Mouse (Mus musculus) MEL (cell line): ENCODE results near the gene Med13l. TPM values are rescaled to one million over a fixed set of nuclear protein-coding genes. Genes with fewer than 3 reads are reported as not detected.

Experiments
- DNase-seq: peaks from one replicate; pipeline ENCODE4 v3.0.0; 2011; ENCODE audit warnings: low read depth, low spot score
- H3K27ac ChIP-seq: 2 replicates; pipeline ENCODE4 v1.5.1; 2012; ENCODE audit warnings: low read depth, mild to moderate bottlenecking, control low read depth, low read length, moderate library complexity; ENCODE audit not compliant: control insufficient read depth
- H3K27me3 ChIP-seq, 2 experiments: fragments of 150-350 bp in 1 of 2; sonication (generic) in 1 of 2; 2 replicates each; pipeline ENCODE4 v1.6.1; 2012; ENCODE audit warnings: low read length in 2 of 2, mild to moderate bottlenecking in 2 of 2, improper control_type of control experiment in 1 of 2, moderate library complexity in 1 of 2; ENCODE audit not compliant: insufficient read depth in 2 of 2, control insufficient read depth in 1 of 2
- H3K36me3 ChIP-seq, 2 experiments: 2 replicates each; pipeline ENCODE4 v1.6.1; 2012 to 2014; ENCODE audit warnings: low read length in 2 of 2, improper control_type of control experiment in 1 of 2, inconsistent platforms in 1 of 2, mild to moderate bottlenecking in 1 of 2; ENCODE audit not compliant: insufficient read depth in 2 of 2, control insufficient read depth in 1 of 2
- H3K4me1 ChIP-seq, 2 experiments: fragments of 150-350 bp in 1 of 2; sonication (generic) in 1 of 2; 2 replicates each; pipeline ENCODE4 v1.6.1; 2012; ENCODE audit warnings: low read length in 2 of 2, improper control_type of control experiment in 1 of 2, mild to moderate bottlenecking in 1 of 2; ENCODE audit not compliant: insufficient read depth in 2 of 2, control insufficient read depth in 1 of 2
- H3K4me3 ChIP-seq, 2 experiments: fragments of 150-350 bp in 1 of 2; sonication (generic) in 1 of 2; 2 replicates each; pipeline ENCODE4 v1.5.1; 2012; ENCODE audit warnings: low read depth in 2 of 2, low read length in 2 of 2, mild to moderate bottlenecking in 2 of 2, moderate library complexity in 2 of 2, control low read depth in 1 of 2, improper control_type of control experiment in 1 of 2; ENCODE audit not compliant: control insufficient read depth in 1 of 2, insufficient read depth in 1 of 2
- H3K79me2 ChIP-seq: 2 replicates; pipeline ENCODE4 v1.6.1; 2012; ENCODE audit warnings: mild to moderate bottlenecking, low read length, moderate library complexity; ENCODE audit not compliant: control insufficient read depth, poor library complexity, insufficient read depth
- H3K9ac ChIP-seq: 2 replicates; pipeline ENCODE4 v1.6.1; 2012; ENCODE audit warnings: low read depth, mild to moderate bottlenecking, control low read depth, low read length, moderate library complexity; ENCODE audit not compliant: control insufficient read depth, poor library complexity, severe bottlenecking
- H3K9me3 ChIP-seq: fragments of 150-350 bp; sonication (generic); replicated peaks from 2 replicates; pipeline ENCODE4 v1.6.1; 2012; ENCODE audit warnings: mild to moderate bottlenecking, low read length, improper control_type of control experiment, moderate library complexity; ENCODE audit not compliant: insufficient read depth
- BHLHE40 ChIP-seq: IDR thresholded peaks from 2 replicates; pipeline ENCODE4 v1.6.1; 2012; ENCODE audit warnings: low read depth, mild to moderate bottlenecking, inconsistent platforms, low read length, improper control_type of control experiment, borderline replicate concordance
- CTCF ChIP-seq, 3 experiments: IDR thresholded peaks in 2 of 3; conservative IDR thresholded peaks in 1 of 3; 2 replicates each; pipeline ENCODE4 v1.5.1; 2011 to 2012; ENCODE audit warnings: low read length in 3 of 3, low read depth in 2 of 3, mild to moderate bottlenecking in 2 of 3, improper control_type of control experiment in 1 of 3, inconsistent platforms in 1 of 3, mixed read lengths in 1 of 3, moderate library complexity in 1 of 3; ENCODE audit not compliant: control insufficient read depth in 1 of 3, insufficient read depth in 1 of 3, poor library complexity in 1 of 3, severe bottlenecking in 1 of 3
- E2F4 ChIP-seq: IDR thresholded peaks from 2 replicates; pipeline ENCODE4 v1.6.1; 2011; ENCODE audit warnings: low read depth, low read length, improper control_type of control experiment, borderline replicate concordance
- NELFE ChIP-seq: IDR thresholded peaks from 2 replicates; pipeline ENCODE4 v1.6.1; 2011; ENCODE audit warnings: low read depth, low read length, improper control_type of control experiment
- POLR2A ChIP-seq, 2 experiments: IDR thresholded peaks; 2 replicates each; pipeline ENCODE4 v1.6.1; 2011 to 2012; ENCODE audit warnings: low read length in 2 of 2, mild to moderate bottlenecking in 2 of 2, control low read depth in 1 of 2, improper control_type of control experiment in 1 of 2, low read depth in 1 of 2, moderate library complexity in 1 of 2; ENCODE audit not compliant: control insufficient read depth in 1 of 2, insufficient read depth in 1 of 2, poor library complexity in 1 of 2
- POLR2AphosphoS5 ChIP-seq: IDR thresholded peaks from 2 replicates; pipeline ENCODE4 v1.6.1; 2012; ENCODE audit warnings: low read depth, borderline replicate concordance, mild to moderate bottlenecking, inconsistent platforms, low read length, moderate library complexity, mixed read lengths
- RAD21 ChIP-seq: IDR thresholded peaks from 2 replicates; pipeline ENCODE4 v1.6.1; 2011; ENCODE audit warnings: mild to moderate bottlenecking, low read depth, low read length, improper control_type of control experiment
- RCOR1 ChIP-seq: IDR thresholded peaks from 2 replicates; pipeline ENCODE4 v1.6.1; 2012; ENCODE audit warnings: low read depth, mild to moderate bottlenecking, inconsistent platforms, low read length, improper control_type of control experiment
- USF1 ChIP-seq: IDR thresholded peaks from 2 replicates; pipeline ENCODE4 v1.6.1; 2014; ENCODE audit warnings: low read depth, mild to moderate bottlenecking, inconsistent platforms, low read length, improper control_type of control experiment, moderate library complexity
- ZMIZ1 ChIP-seq: IDR thresholded peaks from 2 replicates; pipeline ENCODE4 v1.6.1; 2012; ENCODE audit warnings: low read depth, mild to moderate bottlenecking, inconsistent platforms, low read length, improper control_type of control experiment, moderate library complexity
- polyA plus RNA-seq, 2 experiments: library from polyadenylated mRNA; stranded (reverse) in 1 of 2; unstranded in 1 of 2; fragments of >175 nt in 1 of 2; fragments of >200 nt in 1 of 2; gene quantifications; 2 replicates each; pipeline versions ENCODE4 v1.2.1 to v1.2.4; 2012; ENCODE audit warnings: low replicate concordance in 2 of 2, low read depth in 1 of 2; ENCODE audit not compliant: insufficient read length in 2 of 2, insufficient read depth in 1 of 2, missing spikeins in 1 of 2
- total RNA-seq: library from RNA; depleted of rRNA; stranded (reverse); fragments of 300-350 nt; gene quantifications from 2 replicates; pipeline ENCODE4 v1.2.3, GENCODE M21; 2012

The Med13l gene
- total and polyA plus RNA-seq, 3 experiments = 13.4 to 16.1 TPM; not detected in 1

GRCm38 (mm10) chr5:118520457-118520856, 40.0 kb upstream of the Med13l start:
- TF ChIP-seq RAD21 (no peak), BHLHE40 (no peak), POLR2A (IDR thresholded peaks at IDR 0.05; ENCODE audit: control insufficient read depth in 1 of 2, insufficient read depth in 1 of 2, low read depth in 1 of 2, low read length in 2 of 2, poor library complexity in 1 of 2) (no peak), RCOR1 (no peak), ZMIZ1 (no peak), USF1 (no peak)
- Histone ChIP-seq H3K27me3 (peaks cover 0 to 4% of the 10 kb centered on the region in 2 experiments; a peak in 2 of 4 replicates), H3K4me3 (no peak overlapping the region)

GRCm38 (mm10) chr5:118524400-118524799, 36.1 kb upstream of the Med13l start:
- Histone ChIP-seq H3K36me3 (no peaks in the 10 kb centered on the region), H3K27me3 (peaks cover 0 to 4% of the 10 kb centered on the region in 2 experiments; a peak in 2 of 4 replicates), H3K4me1 (no peaks in the 10 kb centered on the region), H3K9me3 (no peaks in the 10 kb centered on the region), H3K79me2 (no peaks in the 10 kb centered on the region), H3K27ac (no peak overlapping the region), H3K4me3 (no peak overlapping the region), H3K9ac (no peak overlapping the region)
- TF ChIP-seq NELFE = no peak
- no peak for DNase-seq

More at GRCm38 (mm10) chr5:118520457-118520856, 40.0 kb upstream of the Med13l start:
- H3K9me3 ChIP-seq = no peaks in the 10 kb centered on the region
- no peaks in the 10 kb centered on the region for H3K36me3 ChIP-seq
- no peaks in the 10 kb centered on the region for H3K4me1 ChIP-seq
- no peak overlapping the region for H3K9ac ChIP-seq
- no peaks in the 10 kb centered on the region for H3K79me2 ChIP-seq
- no peak overlapping the region for H3K27ac ChIP-seq
- DNase-seq = no peak

- no peak overlapping the region for H3K27ac ChIP-seq
- no peak for DNase-seq
- no peak overlapping the region for H3K9ac ChIP-seq
- no peak overlapping the region for H3K4me3 ChIP-seq
- TF ChIP-seq CTCF (IDR thresholded peaks at IDR 0.05 in 2 of 3, conservative IDR thresholded peaks at IDR 0.05 in 1 of 3; ENCODE audit: control insufficient read depth in 1 of 3, insufficient read depth in 1 of 3, low read depth in 2 of 3, low read length in 3 of 3, poor library complexity in 1 of 3, severe bottlenecking in 1 of 3) (no peak), POLR2AphosphoS5 (no peak), E2F4 (no peak)
- no peaks in the 10 kb centered on the region for H3K9me3 ChIP-seq
- no peaks in the 10 kb centered on the region for H3K79me2 ChIP-seq
- H3K36me3 ChIP-seq = no peaks in the 10 kb centered on the region
- no peaks in the 10 kb centered on the region for H3K4me1 ChIP-seq
- peaks cover 0 to 4% of the 10 kb centered on the region in 2 experiments; a peak in 2 of 4 replicates for H3K27me3 ChIP-seq
Measured at GRCm38 (mm10) chr5:118525634-118526033, 34.8 kb upstream of the Med13l start.
